Mouse (Mus musculus) adrenal gland, adult (tissue): ENCODE measurements around the gene Ap4b1.
"Not testable (repeated sequence)": the region's sequence is repeated elsewhere in the genome, so short reads cannot be mapped to it uniquely, and the experiment has no call there.

Experiments
- DNase-seq, 2 experiments: peaks; one replicate each; pipeline ENCODE4 v3.0.0; 2022 to 2023; ENCODE audit warnings: low spot score in 1 of 2; ENCODE audit not compliant: inconsistent age in 2 of 2

Gene Ap4b1

GRCm38 (mm10) chr3:103808891-103809798, at the start of gene Ap4b1, which contains the start of the genes Dclre1b and Gm43064:
Ap4b1 (plus strand) TSS chr3:103809520.
Dclre1b (minus strand) TSS chr3:103809444.
Gm43064 (plus strand) TSS chr3:103809573.
- peak; percentile 91 to 95 for DNase-seq

DNA sequence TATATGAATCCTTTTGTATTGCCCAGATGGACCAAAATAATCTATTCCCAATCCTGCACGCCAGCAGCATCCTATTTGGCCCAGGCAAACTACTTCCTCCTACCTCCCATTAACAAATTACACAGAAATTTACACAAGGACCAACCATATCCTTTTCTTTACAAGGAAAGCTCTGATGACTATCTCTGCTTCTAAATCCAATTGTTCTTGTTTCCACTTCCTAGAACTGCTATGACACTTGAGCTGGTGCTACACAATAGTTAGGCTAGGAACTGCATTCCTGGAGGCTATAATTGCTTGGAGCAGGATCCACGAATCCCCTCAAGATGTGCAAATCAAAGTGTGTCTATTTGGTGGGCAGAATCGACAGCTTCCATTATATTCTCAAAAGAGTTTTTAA, 42.5 kb upstream of the Ap4b1 start:
- no peak for DNase-seq

GRCm38 (mm10) chr3:103771531-103772130, 37.7 kb upstream of the Ap4b1 start:
- DNase-seq, result peak; percentile 84 to 95

- DNase-seq, result peak; percentile 28 to 74
Measured at GRCm38 (mm10) chr3:103772846-103773245, 36.5 kb upstream of the Ap4b1 start.

- peak in 1 of 2 experiments; percentile 40 for DNase-seq
Measured at GRCm38 (mm10) chr3:103773508-103773907, 35.8 kb upstream of the Ap4b1 start.

GRCm38 (mm10) chr3:103774009-103774408, 35.3 kb upstream of the Ap4b1 start:
- DNase-seq, result no peak

- DNase-seq, result peak in 1 of 2 experiments; percentile 16
Measured at GRCm38 (mm10) chr3:103777940-103778339, 31.4 kb upstream of the Ap4b1 start.

DNA sequence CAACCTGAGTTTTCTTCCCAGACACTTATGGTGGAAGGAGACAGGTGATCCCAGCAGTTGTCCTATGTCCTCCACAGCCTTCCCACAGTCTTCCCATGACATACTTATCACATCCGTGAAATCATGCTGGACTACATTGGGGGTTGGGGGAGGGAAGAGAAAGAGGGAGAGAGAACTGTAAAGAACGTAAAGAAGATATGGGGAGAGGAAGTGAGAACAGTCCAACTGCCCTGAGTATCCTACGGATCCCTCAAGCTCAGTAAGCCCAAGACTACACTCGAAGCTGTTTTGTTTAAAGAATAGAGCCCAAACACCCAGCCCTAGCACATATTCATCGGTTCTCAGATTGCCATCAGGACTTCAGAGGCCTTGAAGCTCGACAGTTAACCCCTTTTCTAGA, 30.7 kb upstream of the Ap4b1 start:
- DNase-seq, result peak in 1 of 2 experiments; percentile 17

DNA sequence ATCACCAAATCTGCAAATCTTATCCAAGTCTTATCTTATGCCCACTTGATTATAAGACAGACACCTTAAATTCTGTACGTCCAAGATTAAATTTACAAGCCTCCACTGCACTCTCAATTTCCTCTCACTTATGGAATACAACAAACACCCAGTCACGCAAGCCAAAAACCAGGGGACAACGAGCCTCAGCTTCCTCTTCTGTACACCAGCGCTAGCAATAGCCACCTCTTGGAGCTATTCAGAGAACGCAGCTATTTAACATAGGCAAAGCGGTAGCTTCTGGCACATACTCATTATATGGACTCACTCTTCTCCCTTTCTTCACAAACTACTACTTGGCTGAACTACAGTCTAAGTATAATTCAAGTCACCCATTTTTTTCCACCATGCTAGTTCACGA, 30.1 kb upstream of the Ap4b1 start:
- DNase-seq, result peak in 1 of 2 experiments; percentile 16

- no peak for DNase-seq
Measured at GRCm38 (mm10) chr3:103780271-103780670, 29.0 kb upstream of the Ap4b1 start.

DNA sequence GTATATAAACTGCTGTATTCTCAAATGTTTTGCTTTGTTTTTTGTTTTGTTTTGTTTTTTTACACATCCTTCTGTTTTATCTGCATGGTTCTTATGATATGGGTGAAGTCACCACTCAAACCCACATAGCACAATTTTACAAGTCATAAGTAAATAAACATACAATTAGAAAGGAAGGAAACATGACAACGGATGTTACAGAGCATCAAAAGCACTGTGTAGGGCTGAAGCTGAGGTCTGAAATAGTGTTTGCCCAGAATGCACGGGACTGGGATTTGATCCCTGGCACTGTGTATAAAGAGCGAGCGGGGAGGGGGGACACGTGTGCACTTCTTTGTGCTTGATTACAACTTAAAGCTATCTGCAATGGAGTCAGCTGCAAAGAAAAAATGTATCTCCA, 28.5 kb upstream of the Ap4b1 start:
- DNase-seq, result no peak

DNA sequence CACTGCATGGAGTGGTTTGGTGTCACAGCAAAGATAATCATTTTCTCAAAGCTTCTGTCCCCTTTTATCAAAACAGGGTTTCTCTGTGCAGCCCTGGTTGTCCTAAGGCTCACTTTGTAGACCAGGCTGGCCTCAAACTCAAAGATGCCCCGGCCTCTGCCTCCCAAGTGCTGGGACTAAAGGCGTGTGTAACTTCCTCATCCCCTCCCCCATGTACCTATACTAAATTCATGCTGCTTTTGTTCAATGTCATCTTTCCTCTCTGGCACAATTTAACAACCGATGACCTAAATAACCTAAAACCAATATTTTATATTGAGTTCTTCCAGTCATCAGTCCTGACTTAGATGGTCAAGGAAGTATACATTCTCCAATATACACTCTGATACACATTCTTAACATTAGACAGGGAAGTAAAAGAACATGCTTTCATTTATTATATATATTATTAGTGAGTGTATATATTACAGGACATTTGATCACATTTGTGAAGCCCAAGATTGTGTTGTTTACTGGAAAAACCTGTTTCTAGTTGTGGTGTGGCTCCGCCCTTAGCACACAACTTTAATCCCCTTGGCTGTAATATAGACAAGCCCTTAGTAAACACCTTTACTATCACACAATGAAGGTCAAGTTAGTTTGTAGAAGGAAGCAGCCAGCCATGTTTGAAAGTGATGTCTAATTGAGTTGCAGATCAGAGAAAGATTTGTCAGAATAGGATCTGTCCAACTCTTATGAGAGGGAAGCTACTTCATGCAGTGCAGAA, 26.3 kb upstream of the Ap4b1 start:
- DNase-seq, result no peak

DNA sequence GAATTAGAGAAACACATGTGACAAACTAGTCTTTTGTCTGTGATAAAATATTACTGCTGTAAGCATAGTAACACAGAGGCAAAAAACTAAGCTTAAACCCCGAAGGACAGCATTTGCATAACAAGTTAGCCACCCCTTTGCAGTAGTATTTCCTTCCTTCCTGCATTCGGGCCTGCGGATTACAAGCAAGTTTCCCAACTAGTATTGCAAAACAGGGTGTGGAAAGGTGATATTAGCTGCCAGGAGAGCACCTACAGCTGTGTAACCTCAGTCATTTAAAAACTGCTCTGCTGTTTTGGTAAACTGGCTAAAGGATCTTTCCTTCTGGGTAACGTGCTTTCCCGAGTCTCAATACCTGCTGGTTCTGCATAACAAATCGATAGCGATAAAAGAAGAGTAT, 22.1 kb upstream of the Ap4b1 start:
- peak in 1 of 2 experiments; percentile 61 for DNase-seq

GRCm38 (mm10) chr3:103789096-103789495, 20.2 kb upstream of the Ap4b1 start:
- no peak for DNase-seq

DNA sequence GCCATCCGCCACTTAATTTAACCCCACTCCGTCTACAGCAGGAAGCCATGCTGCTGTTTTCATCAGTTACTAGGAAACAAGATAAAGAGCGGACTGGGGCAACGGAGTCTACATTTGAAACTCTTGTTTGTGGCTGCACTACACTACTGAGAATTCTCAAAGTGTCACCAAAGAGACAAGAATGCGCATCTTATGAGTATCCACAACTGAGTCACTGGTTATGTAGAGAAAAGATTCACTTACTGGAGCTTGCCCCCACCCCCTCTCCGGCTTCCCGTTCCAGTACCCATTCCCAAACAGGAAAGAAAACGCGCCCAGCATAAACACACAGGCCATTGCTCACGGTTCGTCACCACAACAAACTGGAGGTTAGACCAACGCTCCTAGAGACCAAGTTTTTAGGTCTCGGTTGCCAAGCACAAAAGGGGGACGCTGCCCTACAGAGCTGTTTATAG, 19.4 kb upstream of the Ap4b1 start:
- DNase-seq, result peak in 1 of 2 experiments; percentile 50

DNA sequence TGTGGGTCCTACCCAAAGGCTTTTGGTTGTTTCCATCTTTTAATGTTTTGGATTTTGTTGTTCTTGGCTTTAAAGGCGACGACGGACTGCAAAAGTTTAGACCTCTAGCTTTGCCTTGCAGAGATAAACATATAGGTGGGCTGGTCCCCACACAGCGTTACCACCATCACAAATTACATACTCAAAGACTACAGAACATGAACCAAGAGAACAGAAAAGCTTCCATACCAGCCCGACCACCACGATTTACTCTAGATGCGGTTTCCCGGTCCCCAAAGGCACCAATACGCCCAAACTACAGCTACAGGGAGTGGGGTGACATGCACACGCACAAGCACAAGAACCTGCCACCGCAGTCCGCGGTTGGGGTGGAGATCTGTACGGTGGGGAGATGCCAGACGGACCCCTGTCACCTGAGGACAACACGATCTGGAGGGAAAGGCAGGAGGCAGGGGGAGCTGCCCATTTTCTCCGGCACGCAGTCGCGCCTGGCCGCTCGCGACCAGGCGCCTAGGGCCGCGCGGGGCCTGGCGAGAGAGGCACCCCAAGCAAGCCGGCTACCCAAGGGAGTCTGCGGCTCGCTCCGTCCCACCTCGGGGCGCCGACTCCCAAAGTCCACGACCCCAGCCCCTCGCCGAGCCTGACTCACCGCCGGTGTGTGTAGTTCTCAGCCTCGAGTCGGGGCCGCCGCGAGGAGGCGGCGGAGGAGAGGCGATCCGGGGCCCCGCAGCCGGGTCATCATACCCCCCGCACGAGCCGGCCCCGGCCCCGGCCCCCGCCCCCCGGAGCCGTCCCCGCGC, 18.8 kb upstream of the Ap4b1 start:
- DNase-seq, result peak; percentile 40 to 84

- peak; percentile 96 to 98 for DNase-seq
Measured at GRCm38 (mm10) chr3:103791230-103792110, 17.9 kb upstream of the Ap4b1 start, which contains the start of gene Hipk1. Hipk1 (minus strand) TSS chr3:103791563.

DNA sequence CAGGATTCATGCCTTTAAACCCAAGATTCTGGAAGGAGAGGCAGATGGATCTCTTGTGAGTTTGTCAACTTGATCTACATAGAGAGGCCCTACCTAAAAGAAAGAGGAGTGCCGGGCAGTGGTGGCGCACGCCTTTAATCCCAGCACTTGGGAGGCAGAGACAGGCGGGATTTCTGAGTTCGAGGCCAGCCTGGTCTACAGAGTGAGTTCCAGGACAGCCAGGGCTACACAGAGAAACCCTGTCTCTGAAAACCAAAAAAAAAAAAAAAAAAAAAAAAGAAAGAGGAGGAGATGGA, 17.3 kb upstream of the Ap4b1 start:
- DNase-seq, result not testable (repeated sequence)

- DNase-seq, result no peak
Measured at GRCm38 (mm10) chr3:103792566-103792965, 16.8 kb upstream of the Ap4b1 start.

DNA sequence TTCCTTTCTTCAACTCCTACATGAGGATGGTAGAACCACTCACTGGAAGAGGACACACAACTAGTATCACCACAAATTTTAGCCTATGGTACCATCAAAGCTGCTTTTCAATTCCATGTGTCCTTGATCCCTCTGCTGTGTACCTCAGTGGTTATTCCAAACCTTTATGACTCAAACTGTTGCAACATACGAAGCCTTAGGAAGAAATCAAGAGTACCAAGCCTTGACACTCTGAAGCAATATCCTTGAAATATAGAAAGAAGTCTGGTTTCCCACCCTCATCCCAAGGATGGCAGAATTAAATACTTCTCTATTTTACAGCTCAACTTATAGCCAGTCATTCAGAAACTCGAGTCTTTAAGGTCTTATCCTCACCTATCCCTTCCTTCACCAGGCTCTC, 12.9 kb upstream of the Ap4b1 start:
- no peak for DNase-seq
